Mouse (Mus musculus) liver, embryonic 15.5 days (tissue): ENCODE measurements around the gene Vmn2r65. TPM values are rescaled to one million over a fixed set of nuclear protein-coding genes. Genes with fewer than 3 reads are reported as not detected.

Experiments used
- ATAC-seq: fragments of 200-750 bp; cut with Nextera tagmentation; 2 replicates; pipeline ENCODE4 v1.8.0; 2017; ENCODE audit warnings: moderate number of reproducible peaks, mild to moderate bottlenecking, moderate library complexity; ENCODE audit not compliant: insufficient read depth
- H3K27ac ChIP-seq: fragments of 300-500 bp; sonication (generic); replicated peaks from 2 replicates; pipeline ENCODE4 v1.5.1; 2015; ENCODE audit warnings: mild to moderate bottlenecking, inconsistent platforms
- H3K27me3 ChIP-seq: fragments of 300-500 bp; sonication (generic); 2 replicates; pipeline ENCODE4 v1.6.1; 2015; ENCODE audit warnings: mild to moderate bottlenecking, inconsistent platforms
- H3K36me3 ChIP-seq: fragments of 300-500 bp; sonication (generic); replicated peaks from 2 replicates; pipeline ENCODE4 v1.6.1; 2015; ENCODE audit warnings: moderate library complexity, mild to moderate bottlenecking, inconsistent platforms
- H3K4me1 ChIP-seq: fragments of 300-500 bp; sonication (generic); replicated peaks from 2 replicates; pipeline ENCODE4 v1.6.1; 2015; ENCODE audit warnings: inconsistent platforms
- H3K4me2 ChIP-seq: fragments of 300-500 bp; sonication (generic); 2 replicates; pipeline ENCODE4 v1.6.1; 2015; ENCODE audit warnings: moderate library complexity, mild to moderate bottlenecking, inconsistent platforms
- H3K4me3 ChIP-seq: fragments of 300-500 bp; sonication (generic); replicated peaks from 2 replicates; pipeline ENCODE4 v1.5.1; 2015; ENCODE audit warnings: mild to moderate bottlenecking, inconsistent platforms
- H3K9ac ChIP-seq: fragments of 300-500 bp; sonication (generic); 2 replicates; pipeline ENCODE4 v1.6.1; 2015; ENCODE audit warnings: moderate library complexity, mild to moderate bottlenecking, inconsistent platforms
- H3K9me3 ChIP-seq: fragments of 300-500 bp; sonication (generic); replicated peaks from 2 replicates; pipeline ENCODE4 v1.6.1; 2016; ENCODE audit warnings: inconsistent platforms
- whole genome bisulfite sequencing: fragments of 180-500 bp; shearing (Covaris S2); methylation state at CpG from one replicate; pipeline ENCODE4 v1.1.7; 2015; ENCODE audit warnings: mixed read lengths; ENCODE audit not compliant: insufficient replicate concordance; 5-methylcytosine and 5-hydroxymethylcytosine counted together
- polyA plus RNA-seq: library from polyadenylated mRNA; unstranded; fragments of >200 nt; fragmentation: Nextera tagmentation; extraction: Ambion mirVana; gene quantifications from 2 replicates; pipeline ENCODE4 v1.2.1, GENCODE M21; 2015

Gene Vmn2r65
- not detected in 2 replicates for polyA plus RNA-seq

DNA sequence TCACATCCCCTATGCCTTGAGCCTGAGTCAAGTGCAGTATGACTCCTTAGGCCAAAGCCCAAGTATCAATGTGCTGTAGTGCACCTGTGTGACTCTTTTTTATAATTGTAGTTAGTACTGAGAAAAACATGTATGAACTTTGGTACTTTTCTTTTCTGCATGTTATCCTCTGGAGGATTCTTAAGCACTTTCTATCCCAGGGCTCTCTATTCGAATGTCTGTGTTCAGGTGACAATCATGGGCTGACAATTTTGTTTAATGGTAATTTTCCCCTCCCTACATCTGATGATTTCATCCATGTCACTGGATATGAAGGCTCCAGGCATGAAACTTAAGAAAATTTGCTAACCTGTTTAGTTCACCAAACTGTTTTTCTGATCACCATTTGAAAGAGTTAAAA, at the start of gene Vmn2r65:
TSS of gene Vmn2r65 (minus strand) at position 101 of the 400 bp plus-strand sequence.
- no peak within 1 kb of the TSS for H3K4me2 ChIP-seq

DNA sequence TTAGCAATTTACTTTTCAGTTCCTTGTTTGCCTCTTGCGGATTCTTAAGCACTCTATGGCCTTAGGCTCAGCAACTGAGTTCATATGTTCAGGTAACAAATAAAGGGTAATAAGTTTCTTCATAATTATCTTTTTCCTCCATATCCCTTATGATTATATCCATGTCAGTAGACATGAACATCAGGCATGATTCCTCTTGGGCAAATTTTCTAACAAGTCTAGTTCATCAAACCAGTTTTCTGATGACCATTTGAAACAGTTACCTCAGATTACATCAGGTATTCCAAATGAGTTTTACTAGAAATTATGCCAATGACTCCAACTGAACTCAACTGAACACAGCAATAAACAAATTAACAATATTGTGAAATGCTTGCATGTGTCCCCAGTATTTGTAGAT, 48.3 kb upstream of the Vmn2r65 start, which contains the start of gene Vmn2r66:
TSS of gene Vmn2r66 (minus strand) at position 101 of the 400 bp plus-strand sequence.
- WGBS: 72% methylated on average over 1 of the region's 1 CpGs
- no peak within 1 kb of the TSS for H3K9ac ChIP-seq

More for the DNA sequence above, at the start of gene Vmn2r65:
- no peak within 1 kb of the TSS for H3K4me3 ChIP-seq
- no peak for ATAC-seq
- H3K36me3 ChIP-seq: no peaks in the 10 kb centered on the region
- H3K27ac ChIP-seq: no peak within 1 kb of the TSS
- 28% methylated on average over 1 of the region's 1 CpGs for WGBS
- no peak within 1 kb of the TSS for H3K9ac ChIP-seq
- no peaks in the 10 kb centered on the region for H3K9me3 ChIP-seq
- H3K27me3 ChIP-seq: no peaks in the 10 kb centered on the region
- H3K4me1 ChIP-seq: no peaks in the 10 kb centered on the region

DNA sequence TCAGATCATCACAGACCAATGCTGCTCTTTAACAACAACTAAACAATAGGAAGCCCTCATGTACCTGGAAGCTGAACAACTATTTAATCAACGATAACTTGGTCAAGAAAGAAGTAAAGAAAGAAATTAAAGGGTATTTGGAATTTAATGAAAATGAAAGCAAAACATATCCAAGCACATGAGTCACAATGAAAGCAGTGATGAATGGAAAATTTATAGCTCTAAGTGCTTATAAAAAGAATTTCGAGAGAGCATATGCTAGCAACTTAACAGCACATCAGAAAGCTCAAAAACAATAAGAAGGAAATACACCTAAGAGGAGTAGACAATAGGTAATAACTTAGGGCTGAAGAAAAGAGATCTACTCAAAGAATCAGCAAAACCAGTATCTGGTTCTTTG, 32.8 kb upstream of the Vmn2r65 start:
- Histone ChIP-seq H3K4me1 (no peaks in the 10 kb centered on the region), H3K9me3 (no peaks in the 10 kb centered on the region), H3K4me3 (no peak overlapping the region), H3K27ac (no peak overlapping the region), H3K27me3 (no peaks in the 10 kb centered on the region), H3K36me3 (no peaks in the 10 kb centered on the region), H3K9ac (no peak overlapping the region), H3K4me2 (no peak overlapping the region)
- 36% methylated on average over 2 of the region's 2 CpGs for WGBS
- ATAC-seq: no peak

More for the DNA sequence above, 48.3 kb upstream of the Vmn2r65 start, which contains the start of gene Vmn2r66:
- Histone ChIP-seq H3K4me2 (no peak within 1 kb of the TSS), H3K27ac (no peak within 1 kb of the TSS), H3K9me3 (no peaks in the 10 kb centered on the region), H3K4me1 (no peaks in the 10 kb centered on the region), H3K4me3 (no peak within 1 kb of the TSS), H3K27me3 (no peaks in the 10 kb centered on the region), H3K36me3 (no peaks in the 10 kb centered on the region)
- no peak for ATAC-seq

Other genes with a start within 250 kb of the Vmn2r65 start
- not detected in 2 replicates for gene Olfr291, start 110.6 kb downstream of the Vmn2r65 start, polyA plus RNA-seq
- gene Vmn2r66, start 48.2 kb upstream of the Vmn2r65 start, polyA plus RNA-seq: not detected in 2 replicates
- not detected in 2 replicates for gene Vmn2r67, start 191.9 kb upstream of the Vmn2r65 start, polyA plus RNA-seq